Comparison of ENCODE assay signal across 11 mouse cellular contexts in genomic region chr17:34813747-34814146, GRCm38 (mm10). TPM values are rescaled to one million over a fixed set of nuclear protein-coding genes. Genes with fewer than 3 reads are reported as not detected.
A peak's percentile ranks its signal among the peaks of the same experiment; 100 is the strongest.
DNase-seq lines count a peak whose midpoint lies in the region; TF ChIP-seq lines count a peak whose summit lies in the region.
"Not testable (repeated sequence)": the region's sequence is repeated elsewhere in the genome, so short reads cannot be mapped to it uniquely, and the experiment has no call there.
"Had no signal": no experiment of that assay in that cellular context is flagged by ENCODE, and none has a peak within 500 bp of the region (broad histone marks: within the 10 kb centered on the region; RNA-seq: fewer than 3 reads in every experiment).

No protein-coding gene starts in this region.

- H3K79me2 ChIP-seq in liver, adult 2 months (ENCODE audit: control insufficient read depth, insufficient read depth, low read length): not testable (repeated sequence)

- not testable (repeated sequence) for H3K27me3 ChIP-seq in kidney, adult 2 months (replicated peaks; ENCODE audit: control insufficient read depth, insufficient read depth, low read length); liver, adult 2 months (ENCODE audit: control insufficient read depth, insufficient read depth, low read length)

- not testable (repeated sequence) for TF ChIP-seq POLR2A in kidney, adult 2 months (IDR thresholded peaks at IDR 0.05; ENCODE audit: low read depth, low read length); liver, adult 2 months (IDR thresholded peaks at IDR 0.05; ENCODE audit: extremely low read depth, insufficient read depth, low read length); olfactory bulb, adult 2 months (IDR thresholded peaks at IDR 0.05; ENCODE audit: insufficient read depth, low read depth, low read length)

- TF ChIP-seq CTCF in kidney, adult 2 months (conservative IDR thresholded peaks at IDR 0.05; ENCODE audit: insufficient read depth, insufficient read length, low read depth, low read length): peak; percentile 61
- peak; percentile 83 for TF ChIP-seq CTCF in liver, adult 2 months (IDR thresholded peaks at IDR 0.05; ENCODE audit: low read depth, low read length)
- TF ChIP-seq CTCF in olfactory bulb, adult 2 months (IDR thresholded peaks at IDR 0.05; ENCODE audit: insufficient read depth, low read depth, low read length): peak; percentile 71

- not testable (repeated sequence) for H3K4me1 ChIP-seq in kidney, adult 2 months (ENCODE audit: control insufficient read depth, insufficient read depth, low read length); olfactory bulb, adult 2 months (ENCODE audit: control insufficient read depth, insufficient read depth, low read length)
- peaks cover 15% of the 10 kb centered on the region for H3K4me1 ChIP-seq in liver, adult 2 months (ENCODE audit: control insufficient read depth, insufficient read depth, low read length)

- H3K27ac ChIP-seq in kidney, adult 2 months (ENCODE audit: insufficient read depth, low read depth, low read length); liver, adult 2 months (replicated peaks; ENCODE audit: insufficient read depth, low read depth, low read length); olfactory bulb, adult 2 months (ENCODE audit: insufficient read depth, low read depth, low read length): not testable (repeated sequence)

- H3K9ac ChIP-seq in liver, adult 2 months (ENCODE audit: low read depth, low read length): not testable (repeated sequence)

- not testable (repeated sequence) for H3K4me3 ChIP-seq in kidney, adult 2 months (ENCODE audit: insufficient read depth, low read depth, low read length); liver, adult 2 months (ENCODE audit: insufficient read depth, low read depth, low read length); olfactory bulb, adult 2 months (ENCODE audit: insufficient read depth, low read depth, low read length)

- H3K36me3 ChIP-seq in kidney, adult 2 months (ENCODE audit: control insufficient read depth, insufficient read depth, low read length); liver, adult 2 months (ENCODE audit: control insufficient read depth, insufficient read depth, low read length): not testable (repeated sequence)

- WGBS in kidney, adult 2 months: 64% methylated on average over 12 of the region's 12 CpGs
- 68% methylated on average over 12 of the region's 12 CpGs for WGBS in liver, adult 2 months
- WGBS in olfactory bulb, adult 2 months: 66% methylated on average over 12 of the region's 12 CpGs

- peak; percentile 35 for DNase-seq in CD4-positive helper T cell, adult 2 months (ENCODE audit: low read depth, low spot score)
- DNase-seq in adrenal gland, adult 18-20 months (ENCODE audit: low spot score in 2 of 2): peak; percentile 49 to 68
- peak; percentile 60 to 70 for DNase-seq in cerebellum, postnatal 14 days
- DNase-seq in gastrocnemius, postnatal 10 days: peak; percentile 54
- DNase-seq in kidney, adult 2 months: peak; percentile 26
- not testable (repeated sequence) for DNase-seq in liver, adult 2 months (ENCODE audit: extremely low read depth, low read depth, low spot score)
- DNase-seq in testis, postnatal 10 days (ENCODE audit: low spot score): peak; percentile 74

RNA-seq across cellular contexts. Expression of gene Cyp21a1, which starts 9.4 kb away (rescaled TPM):
- over 10,000 TPM in 1 of 2 experiments, 1,000 to 10,000 TPM in 1; 3,976 to 16,190 TPM for total RNA-seq in adrenal gland, adult 18-20 months (2021)
- under 1 TPM; 0.31 to 0.36 TPM for total RNA-seq in gastrocnemius, postnatal 10 days (2021)
- 0.23 and 29.2 TPM in 2 replicates for polyA plus RNA-seq in kidney, adult 2 months (2012; rRNA removed)
- total RNA-seq in liver, adult 2 months (2014; rRNA removed): 0.18 and 12.8 TPM in 2 replicates
- polyA plus RNA-seq in liver, adult 2 months (2012; rRNA removed): 0.10 TPM in 1 of 2 replicates, not detected in the other
- not detected in 2 replicates for polyA plus RNA-seq in olfactory bulb, adult 2 months (2012; ENCODE audit: insufficient read depth, insufficient read length, low replicate concordance, missing spikeins)
- total RNA-seq: left cerebral cortex, postnatal 25 days had no signal
- polyA plus RNA-seq: forebrain, embryonic 16.5 days; neural tube, embryonic 14.5 days had no signal

RNA-seq across cellular contexts. Expression of gene Stk19, which starts 23.0 kb away (rescaled TPM):
- total RNA-seq in adrenal gland, adult 18-20 months (2021): 10 to 100 TPM; 54.2 to 62.5 TPM
- total RNA-seq in gastrocnemius, postnatal 10 days (2021): 1 to 10 TPM; 8.9 to 9.0 TPM
- polyA plus RNA-seq in kidney, adult 2 months (2012; rRNA removed): 35.7 and 36.7 TPM in 2 replicates
- total RNA-seq in liver, adult 2 months (2014; rRNA removed): 7.6 and 7.9 TPM in 2 replicates
- 16.6 and 19.8 TPM in 2 replicates for polyA plus RNA-seq in liver, adult 2 months (2012; rRNA removed)
- polyA plus RNA-seq in olfactory bulb, adult 2 months (2012; ENCODE audit: insufficient read depth, insufficient read length, low replicate concordance, missing spikeins): not detected in 2 replicates

RNA-seq across cellular contexts. Expression of gene Dxo, which starts 23.1 kb away (rescaled TPM):
- total RNA-seq in adrenal gland, adult 18-20 months (2021): 10 to 100 TPM; 75.5 to 82.1 TPM
- total RNA-seq in gastrocnemius, postnatal 10 days (2021): 10 to 100 TPM; 12.3 to 15.3 TPM
- polyA plus RNA-seq in kidney, adult 2 months (2012; rRNA removed): 52.6 and 59.2 TPM in 2 replicates
- 9.7 and 12.8 TPM in 2 replicates for total RNA-seq in liver, adult 2 months (2014; rRNA removed)
- polyA plus RNA-seq in liver, adult 2 months (2012; rRNA removed): 26.3 and 36.6 TPM in 2 replicates
- not detected in 2 replicates for polyA plus RNA-seq in olfactory bulb, adult 2 months (2012; ENCODE audit: insufficient read depth, insufficient read length, low replicate concordance, missing spikeins)

RNA-seq across cellular contexts. Expression of gene Skiv2l, which starts 36.3 kb away (rescaled TPM):
- 10 to 100 TPM; 60.8 to 65.9 TPM for total RNA-seq in adrenal gland, adult 18-20 months (2021)
- 10 to 100 TPM; 19.6 to 22.2 TPM for total RNA-seq in gastrocnemius, postnatal 10 days (2021)
- polyA plus RNA-seq in kidney, adult 2 months (2012; rRNA removed): 58.2 and 69.5 TPM in 2 replicates
- 32.0 and 39.4 TPM in 2 replicates for total RNA-seq in liver, adult 2 months (2014; rRNA removed)
- 51.1 and 61.7 TPM in 2 replicates for polyA plus RNA-seq in liver, adult 2 months (2012; rRNA removed)
- not detected in 2 replicates for polyA plus RNA-seq in olfactory bulb, adult 2 months (2012; ENCODE audit: insufficient read depth, insufficient read length, low replicate concordance, missing spikeins)

RNA-seq across cellular contexts. Expression of gene Nelfe, which starts 36.4 kb away (rescaled TPM):
- 10 to 100 TPM; 46.1 to 54.5 TPM for total RNA-seq in adrenal gland, adult 18-20 months (2021)
- 10 to 100 TPM; 13.7 to 17.3 TPM for total RNA-seq in gastrocnemius, postnatal 10 days (2021)
- 24.2 and 26.2 TPM in 2 replicates for polyA plus RNA-seq in kidney, adult 2 months (2012; rRNA removed)
- total RNA-seq in liver, adult 2 months (2014; rRNA removed): 21.9 and 22.0 TPM in 2 replicates
- polyA plus RNA-seq in liver, adult 2 months (2012; rRNA removed): 14.9 and 17.1 TPM in 2 replicates
- not detected in 2 replicates for polyA plus RNA-seq in olfactory bulb, adult 2 months (2012; ENCODE audit: insufficient read depth, insufficient read length, low replicate concordance, missing spikeins)

Comparison
In these comparisons a context has a peak if more than half of its experiments do, and no peak if none do; other contexts are left out.
1. RNA of gene Cyp21a1, which starts 9.4 kb away (total RNA-seq): 3,976 to 16,190 TPM in adrenal gland, adult 18-20 months; 0.31 to 0.36 TPM in gastrocnemius, postnatal 10 days and 0.18 to 12.8 TPM in liver, adult 2 months; every median in the first group is over 100 times any median in the second.
2. Peak in every context shown above with its lines, with median percentiles within 50 percentile points of each other: CTCF ChIP-seq.